Mouse (Mus musculus): Measurements from ENCODE around the gene Pspn. TPM values are rescaled to one million over a fixed set of nuclear protein-coding genes. Genes with fewer than 3 reads are reported as not detected.

Pspn gene
- polyA plus RNA-seq, 1 experiment from 2014 or later, result 0.70 TPM

DNA sequence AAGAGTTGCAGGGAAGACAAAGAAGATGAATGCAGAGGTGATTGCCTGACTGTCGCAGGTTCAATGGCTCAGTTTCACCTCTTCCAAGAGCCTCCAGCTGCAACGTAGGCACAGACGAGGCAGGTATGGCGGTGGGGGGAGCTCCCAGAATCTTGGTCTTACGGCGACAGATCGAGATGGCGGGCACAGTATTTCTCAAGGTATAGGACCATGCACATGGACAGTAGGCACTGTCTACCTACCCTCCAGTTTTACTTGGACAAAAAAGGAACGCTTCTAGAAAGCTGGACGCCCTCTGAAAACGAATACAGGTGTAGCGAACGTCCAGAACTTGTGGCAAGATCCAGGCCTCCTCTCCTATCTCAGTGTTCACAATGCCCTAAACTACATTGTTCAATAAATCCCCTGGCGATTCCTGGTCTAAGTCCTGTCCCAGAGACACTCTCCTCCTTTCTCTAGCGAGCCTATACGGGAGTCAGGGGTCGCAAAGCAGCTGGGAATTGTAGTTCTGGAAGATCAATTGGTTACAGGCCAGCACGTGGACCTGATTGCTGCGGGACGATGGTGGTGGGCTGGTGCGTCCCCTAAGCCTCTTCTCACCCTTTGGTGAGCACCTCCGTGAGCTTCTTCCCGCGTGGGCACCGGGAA, 10.2 kb downstream of the Pspn start:
- Histone ChIP-seq H3K36me3 (ENCODE audit: control insufficient read depth, insufficient read depth, low read length) (peaks cover 29% of the 10 kb centered on the region), H3K4me1 (ENCODE audit: control insufficient read depth, insufficient read depth, low read length) (peaks cover 7% of the 10 kb centered on the region), H3K9me3 (replicated peaks; ENCODE audit: control insufficient read depth, low read length) (no peaks in the 10 kb centered on the region), H3K27ac (ENCODE audit: low read depth, low read length) (peak overlapping the region; percentile 70), H3K9ac (ENCODE audit: low read length) (peak overlapping the region; percentile 85), H3K27me3 (replicated peaks; ENCODE audit: control insufficient read depth, insufficient read depth, low read length) (no peaks in the 10 kb centered on the region), H3K4me2 (ENCODE audit: low read length) (peak overlapping the region; percentile 71), H3K4me3 (ENCODE audit: low read depth, low read length) (peak overlapping the region; percentile 82)
- ATAC-seq (peak; percentile 94), DNase-seq (ENCODE audit: low spot score) (peak; percentile 95)
- WGBS, result 3% methylated on average over 25 of the region's 25 CpGs

DNA sequence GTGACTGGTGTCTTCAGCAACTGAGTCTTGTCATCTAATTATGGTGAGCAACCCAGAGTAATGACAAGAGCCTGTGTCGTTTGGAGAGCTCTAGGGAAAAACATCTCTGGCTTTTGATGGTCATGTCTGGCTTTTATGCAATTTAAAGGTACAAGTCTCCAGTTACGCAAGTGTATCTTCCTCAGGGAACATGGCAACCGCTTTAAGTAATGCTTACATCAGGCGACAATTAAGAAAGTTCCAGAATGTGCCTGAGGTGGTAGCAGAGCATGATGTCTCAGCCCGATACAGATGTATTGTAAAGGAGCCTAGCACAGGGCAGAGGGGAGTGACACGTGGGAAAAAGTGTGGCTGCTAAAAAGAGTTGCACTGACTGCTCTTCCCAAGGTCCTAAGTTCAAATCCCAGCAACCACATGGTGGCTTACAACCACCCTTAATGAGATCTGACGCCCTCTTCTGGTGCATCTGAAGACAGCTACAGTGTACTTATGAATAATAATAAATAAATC, 10.8 kb downstream of the Pspn start:
- Histone ChIP-seq H3K4me3 (ENCODE audit: low read depth, low read length) (peak overlapping the region; percentile 82), H3K9ac (ENCODE audit: low read length) (peak overlapping the region; percentile 85; the same call in 1 of the 2 replicates), H3K4me2 (ENCODE audit: low read length) (peak overlapping the region; percentile 71), H3K9me3 (replicated peaks; ENCODE audit: control insufficient read depth, low read length) (no peaks in the 10 kb centered on the region), H3K36me3 (ENCODE audit: control insufficient read depth, insufficient read depth, low read length) (peaks cover 23% of the 10 kb centered on the region), H3K27ac (ENCODE audit: low read depth, low read length) (peak overlapping the region; percentile 70; the same call in 1 of the 2 replicates), H3K4me1 (ENCODE audit: control insufficient read depth, insufficient read depth, low read length) (peaks cover 7% of the 10 kb centered on the region), H3K27me3 (replicated peaks; ENCODE audit: control insufficient read depth, insufficient read depth, low read length) (no peaks in the 10 kb centered on the region)
- DNase-seq (ENCODE audit: low spot score), result no peak
- 72% methylated on average over 7 of the region's 7 CpGs for WGBS
- no peak for ATAC-seq

- no peak overlapping the region for H3K27ac ChIP-seq (ENCODE audit: low read depth, low read length)
- H3K27me3 ChIP-seq (replicated peaks; ENCODE audit: control insufficient read depth, insufficient read depth, low read length), result no peaks in the 10 kb centered on the region
- no peak for ATAC-seq
- H3K9me3 ChIP-seq (replicated peaks; ENCODE audit: control insufficient read depth, low read length), result no peaks in the 10 kb centered on the region
- 90% methylated on average over 7 of the region's 7 CpGs for WGBS
- H3K9ac ChIP-seq (ENCODE audit: low read length), result no peak overlapping the region
- H3K4me1 ChIP-seq (ENCODE audit: control insufficient read depth, insufficient read depth, low read length), result peaks cover 7% of the 10 kb centered on the region
- DNase-seq (ENCODE audit: low spot score), result no peak
- H3K4me3 ChIP-seq (ENCODE audit: low read depth, low read length), result no peak overlapping the region
- H3K4me2 ChIP-seq (ENCODE audit: low read length), result no peak overlapping the region
- peaks cover 18% of the 10 kb centered on the region for H3K36me3 ChIP-seq (ENCODE audit: control insufficient read depth, insufficient read depth, low read length)
Observed at GRCm38 (mm10) chr17:56988441-56988840, 11.4 kb downstream of the Pspn start.

- ATAC-seq (no peak), DNase-seq (ENCODE audit: low spot score) (no peak)
- Histone ChIP-seq H3K27ac (ENCODE audit: low read depth, low read length) (no peak overlapping the region), H3K27me3 (replicated peaks; ENCODE audit: control insufficient read depth, insufficient read depth, low read length) (no peaks in the 10 kb centered on the region), H3K9me3 (replicated peaks; ENCODE audit: control insufficient read depth, low read length) (no peaks in the 10 kb centered on the region), H3K36me3 (ENCODE audit: control insufficient read depth, insufficient read depth, low read length) (no peaks in the 10 kb centered on the region), H3K4me1 (ENCODE audit: control insufficient read depth, insufficient read depth, low read length) (peaks cover 6% of the 10 kb centered on the region), H3K4me3 (ENCODE audit: low read depth, low read length) (no peak overlapping the region), H3K4me2 (ENCODE audit: low read length) (no peak overlapping the region), H3K9ac (ENCODE audit: low read length) (no peak overlapping the region)
- WGBS, result 88% methylated on average over 3 of the region's 3 CpGs
Observed at GRCm38 (mm10) chr17:56986105-56986805, 13.6 kb downstream of the Pspn start.

GRCm38 (mm10) chr17:56985656-56986055, 14.2 kb downstream of the Pspn start:
- Histone ChIP-seq H3K4me3 (ENCODE audit: low read depth, low read length) (no peak overlapping the region), H3K27me3 (replicated peaks; ENCODE audit: control insufficient read depth, insufficient read depth, low read length) (no peaks in the 10 kb centered on the region), H3K4me1 (ENCODE audit: control insufficient read depth, insufficient read depth, low read length) (peaks cover under 1% of the 10 kb centered on the region), H3K4me2 (ENCODE audit: low read length) (no peak overlapping the region), H3K9me3 (replicated peaks; ENCODE audit: control insufficient read depth, low read length) (no peaks in the 10 kb centered on the region), H3K27ac (ENCODE audit: low read depth, low read length) (no peak overlapping the region), H3K9ac (ENCODE audit: low read length) (no peak overlapping the region), H3K36me3 (ENCODE audit: control insufficient read depth, insufficient read depth, low read length) (no peaks in the 10 kb centered on the region)
- 89% methylated on average over 3 of the region's 3 CpGs for WGBS
- no peak for DNase-seq (ENCODE audit: low spot score)
- no peak for ATAC-seq

DNA sequence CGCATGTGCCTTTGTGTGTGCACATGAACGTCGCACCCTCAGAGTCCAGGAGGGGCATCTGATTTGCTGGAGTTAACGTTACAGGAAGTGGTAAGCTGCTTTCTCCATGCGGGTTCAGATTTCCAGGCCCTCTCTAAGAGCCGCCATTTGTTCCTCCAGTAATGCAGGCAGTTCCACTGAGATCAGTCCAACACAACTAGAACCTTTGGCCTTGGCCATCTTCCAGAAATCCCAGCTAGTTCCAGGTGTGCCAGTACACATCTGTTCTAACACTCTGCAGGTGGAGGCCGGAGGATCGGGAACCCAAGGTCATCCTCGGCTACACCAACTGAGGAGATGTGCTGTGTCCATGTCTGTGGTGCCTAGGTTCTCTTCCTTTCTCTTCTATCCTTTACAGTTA, 14.9 kb downstream of the Pspn start:
- Histone ChIP-seq H3K27me3 (replicated peaks; ENCODE audit: control insufficient read depth, insufficient read depth, low read length) (no peaks in the 10 kb centered on the region), H3K27ac (ENCODE audit: low read depth, low read length) (no peak overlapping the region), H3K4me1 (ENCODE audit: control insufficient read depth, insufficient read depth, low read length) (no peaks in the 10 kb centered on the region), H3K36me3 (ENCODE audit: control insufficient read depth, insufficient read depth, low read length) (no peaks in the 10 kb centered on the region), H3K9me3 (replicated peaks; ENCODE audit: control insufficient read depth, low read length) (no peaks in the 10 kb centered on the region), H3K9ac (ENCODE audit: low read length) (no peak overlapping the region), H3K4me3 (ENCODE audit: low read depth, low read length) (no peak overlapping the region), H3K4me2 (ENCODE audit: low read length) (no peak overlapping the region)
- ATAC-seq (no peak), DNase-seq (ENCODE audit: low spot score) (no peak)
- WGBS, result 86% methylated on average over 9 of the region's 9 CpGs

DNA sequence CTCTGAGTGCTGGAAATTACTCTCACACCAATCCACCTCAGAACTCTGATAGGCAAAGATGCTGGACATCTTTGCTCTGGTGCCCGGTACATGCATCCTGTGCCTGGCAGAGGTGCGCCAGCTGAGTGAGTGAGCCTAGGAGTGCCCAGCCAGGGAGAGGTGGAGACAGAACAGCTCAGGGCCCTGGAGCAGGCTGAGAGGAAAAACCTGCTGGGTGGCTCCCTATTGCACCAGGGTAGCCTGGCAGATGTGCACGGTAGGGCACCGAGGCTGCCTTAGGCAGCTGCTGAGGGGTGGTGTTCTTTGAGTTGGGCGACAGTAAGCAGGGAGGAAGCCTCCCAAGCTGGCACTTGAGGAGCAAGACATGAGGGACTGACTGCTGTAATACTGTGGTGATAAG, 17.8 kb downstream of the Pspn start, which contains the start of gene Acer1:
Gene Acer1, minus strand, starts transcription at position 114 of the 400 bp plus-strand sequence.
- no peak for DNase-seq (ENCODE audit: low spot score)
- H3K4me3 ChIP-seq (ENCODE audit: low read depth, low read length), result no peak within 1 kb of the TSS
- no peaks in the 10 kb centered on the region for H3K27me3 ChIP-seq (replicated peaks; ENCODE audit: control insufficient read depth, insufficient read depth, low read length)
- no peak for ATAC-seq
- no peaks in the 10 kb centered on the region for H3K4me1 ChIP-seq (ENCODE audit: control insufficient read depth, insufficient read depth, low read length)
- no peak within 1 kb of the TSS for H3K9ac ChIP-seq (ENCODE audit: low read length)
- no peaks in the 10 kb centered on the region for H3K36me3 ChIP-seq (ENCODE audit: control insufficient read depth, insufficient read depth, low read length)
- WGBS, result 76% methylated on average over 5 of the region's 5 CpGs
- no peak within 1 kb of the TSS for H3K27ac ChIP-seq (ENCODE audit: low read depth, low read length)
- no peak within 1 kb of the TSS for H3K4me2 ChIP-seq (ENCODE audit: low read length)
- H3K9me3 ChIP-seq (replicated peaks; ENCODE audit: control insufficient read depth, low read length), result no peaks in the 10 kb centered on the region

DNA sequence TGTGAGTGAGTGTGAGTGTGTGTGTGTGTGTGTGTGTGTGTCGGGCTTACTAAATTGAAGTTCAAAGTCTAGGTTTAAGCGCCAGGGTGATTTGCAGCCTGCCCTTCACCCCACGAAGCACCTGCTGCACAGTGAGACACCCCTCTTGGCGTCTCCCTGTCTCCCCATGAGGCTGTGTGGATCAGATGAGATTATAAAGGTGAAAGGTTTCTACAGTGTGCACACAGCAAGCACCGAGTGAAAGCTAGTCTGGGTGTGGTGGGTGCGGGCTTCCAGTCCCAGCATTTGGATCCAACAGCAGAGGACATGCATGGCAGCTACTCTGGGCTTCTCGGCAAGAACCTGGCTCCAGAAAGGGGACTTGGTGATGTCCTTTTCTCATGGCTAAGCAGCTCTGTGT, 18.8 kb downstream of the Pspn start:
- Histone ChIP-seq H3K4me1 (ENCODE audit: control insufficient read depth, insufficient read depth, low read length) (no peaks in the 10 kb centered on the region), H3K4me2 (ENCODE audit: low read length) (no peak overlapping the region)
- WGBS, result 76% methylated on average over 7 of the region's 7 CpGs

GRCm38 (mm10) chr17:56979524-56979923, 20.3 kb downstream of the Pspn start:
- H3K27me3 ChIP-seq (replicated peaks; ENCODE audit: control insufficient read depth, insufficient read depth, low read length), result no peaks in the 10 kb centered on the region
- H3K9me3 ChIP-seq (replicated peaks; ENCODE audit: control insufficient read depth, low read length), result no peaks in the 10 kb centered on the region
- H3K9ac ChIP-seq (ENCODE audit: low read length), result no peak overlapping the region
- no peak for ATAC-seq
- DNase-seq (ENCODE audit: low spot score), result no peak
- H3K27ac ChIP-seq (ENCODE audit: low read depth, low read length), result no peak overlapping the region
- no peak overlapping the region for H3K4me3 ChIP-seq (ENCODE audit: low read depth, low read length)
- H3K4me2 ChIP-seq (ENCODE audit: low read length), result no peak overlapping the region
- no peaks in the 10 kb centered on the region for H3K36me3 ChIP-seq (ENCODE audit: control insufficient read depth, insufficient read depth, low read length)
- WGBS, result 35% methylated on average over 7 of the region's 8 CpGs
- no peaks in the 10 kb centered on the region for H3K4me1 ChIP-seq (ENCODE audit: control insufficient read depth, insufficient read depth, low read length)

More for the DNA sequence above, 18.8 kb downstream of the Pspn start:
- Histone ChIP-seq H3K27ac (ENCODE audit: low read depth, low read length) (no peak overlapping the region), H3K27me3 (replicated peaks; ENCODE audit: control insufficient read depth, insufficient read depth, low read length) (no peaks in the 10 kb centered on the region), H3K36me3 (ENCODE audit: control insufficient read depth, insufficient read depth, low read length) (no peaks in the 10 kb centered on the region), H3K9ac (ENCODE audit: low read length) (no peak overlapping the region), H3K9me3 (replicated peaks; ENCODE audit: control insufficient read depth, low read length) (no peaks in the 10 kb centered on the region), H3K4me3 (ENCODE audit: low read depth, low read length) (no peak overlapping the region)
- ATAC-seq (no peak), DNase-seq (ENCODE audit: low spot score) (no peak)

All from forebrain, embryonic 14.5 days (tissue).